ENCODE assay signal across 26 mouse cellular contexts in the genomic region with DNA sequence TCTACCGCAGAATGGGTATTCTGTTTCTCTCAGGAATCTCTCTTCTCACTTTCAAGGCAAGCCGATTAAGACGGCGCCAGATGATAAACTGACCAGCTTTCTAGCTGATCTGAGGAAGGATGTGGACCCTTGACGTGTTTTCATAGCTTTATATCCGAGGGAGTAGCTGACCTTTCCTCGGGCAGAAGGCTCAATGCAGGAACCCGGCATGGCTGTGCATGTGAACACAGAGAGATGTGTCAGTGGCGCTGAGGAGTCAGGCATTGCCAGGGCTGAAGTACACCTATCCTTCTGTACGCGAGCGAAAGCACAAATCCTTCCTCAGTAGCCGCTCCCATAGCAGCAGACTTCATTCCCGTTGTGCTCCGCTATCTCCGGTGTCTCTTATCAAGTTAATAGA.
DNase-seq lines count a peak whose midpoint lies in the region; ATAC-seq lines count a peak whose summit lies in the region.
"Had no signal": no experiment of that assay in that cellular context is flagged by ENCODE, and none has a peak within 500 bp of the region (broad histone marks: within the 10 kb centered on the region; RNA-seq: fewer than 3 reads in every experiment).

No protein-coding gene starts in this region.

- intact Hi-C loops in heart, postnatal 14 days (cut with DNase I): no loop called here

- no peak overlapping the region for H3K4me3 ChIP-seq in embryonic facial prominence, embryonic 13.5 days
- no peak overlapping the region for H3K4me3 ChIP-seq in embryonic facial prominence, embryonic 10.5 days
- H3K4me3 ChIP-seq in kidney, embryonic 15.5 days (replicated peaks): no peak overlapping the region
- no peak overlapping the region for H3K4me3 ChIP-seq in midbrain, embryonic 11.5 days (ENCODE audit: low read depth, low read length)
- H3K4me3 ChIP-seq in midbrain, embryonic 16.5 days (ENCODE audit: low read depth, low read length): no peak overlapping the region
- H3K4me3 ChIP-seq: embryonic facial prominence, embryonic 12.5 days; forebrain, embryonic 10.5 days; forebrain, embryonic 13.5 days; heart, adult 2 months; heart, embryonic 10.5 days; heart, embryonic 13.5 days; hindbrain, embryonic 12.5 days had no signal

- ATAC-seq in embryonic facial prominence, embryonic 13.5 days (ENCODE audit: insufficient number of reproducible peaks, insufficient read depth, low FRiP score, low TSS enrichment, low read depth): no peak
- ATAC-seq in kidney, embryonic 15.5 days (replicated peaks; ENCODE audit: low FRiP score): peak; percentile 66
- no peak for ATAC-seq in midbrain, embryonic 11.5 days (ENCODE audit: low FRiP score)
- ATAC-seq in midbrain, embryonic 16.5 days: no peak
- ATAC-seq: forebrain, embryonic 13.5 days; forebrain, embryonic 16.5 days; hindbrain, postnatal 0 days; inflammation-experienced regulatory T-cells, adult 6 months; Patski had no signal

- H3K9ac ChIP-seq in embryonic facial prominence, embryonic 13.5 days: no peak overlapping the region
- H3K9ac ChIP-seq in kidney, embryonic 15.5 days: no peak overlapping the region
- no peak overlapping the region for H3K9ac ChIP-seq in midbrain, embryonic 11.5 days (ENCODE audit: low read length)
- no peak overlapping the region for H3K9ac ChIP-seq in midbrain, embryonic 16.5 days (ENCODE audit: low read depth, low read length)
- H3K9ac ChIP-seq: embryonic facial prominence, embryonic 12.5 days; forebrain, embryonic 13.5 days; heart, embryonic 13.5 days; hindbrain, embryonic 12.5 days had no signal

- H3K4me2 ChIP-seq in embryonic facial prominence, embryonic 13.5 days: no peak overlapping the region
- H3K4me2 ChIP-seq in kidney, embryonic 15.5 days: peak overlapping the region; percentile 29
- no peak overlapping the region for H3K4me2 ChIP-seq in midbrain, embryonic 11.5 days
- H3K4me2 ChIP-seq in midbrain, embryonic 16.5 days (ENCODE audit: low read length): no peak overlapping the region
- H3K4me2 ChIP-seq: embryonic facial prominence, embryonic 12.5 days; forebrain, embryonic 13.5 days; heart, embryonic 13.5 days; hindbrain, embryonic 12.5 days had no signal

- H3K27me3 ChIP-seq in embryonic facial prominence, embryonic 13.5 days: no peaks in the 10 kb centered on the region
- no peaks in the 10 kb centered on the region for H3K27me3 ChIP-seq in embryonic facial prominence, embryonic 10.5 days (replicated peaks; ENCODE audit: low read depth, poor library complexity, severe bottlenecking)
- H3K27me3 ChIP-seq in kidney, embryonic 15.5 days: no peaks in the 10 kb centered on the region
- H3K27me3 ChIP-seq in midbrain, embryonic 11.5 days (ENCODE audit: control insufficient read depth, insufficient read depth, low read length): no peaks in the 10 kb centered on the region
- H3K27me3 ChIP-seq in midbrain, embryonic 16.5 days (ENCODE audit: control insufficient read depth, insufficient read depth, low read depth, low read length): no peaks in the 10 kb centered on the region
- H3K27me3 ChIP-seq: embryonic facial prominence, embryonic 12.5 days; forebrain, embryonic 13.5 days; hindbrain, embryonic 12.5 days; Patski had no signal

- H3K27ac ChIP-seq in embryonic facial prominence, embryonic 13.5 days: peak overlapping the region; percentile 39; the same call in 1 of the 2 replicates
- H3K27ac ChIP-seq in embryonic facial prominence, embryonic 10.5 days (replicated peaks): no peak overlapping the region
- peak overlapping the region; percentile 73 for H3K27ac ChIP-seq in kidney, embryonic 15.5 days
- no peak overlapping the region for H3K27ac ChIP-seq in midbrain, embryonic 11.5 days (ENCODE audit: low read depth, low read length)
- H3K27ac ChIP-seq in midbrain, embryonic 16.5 days (ENCODE audit: low read length): no peak overlapping the region
- H3K27ac ChIP-seq: embryonic facial prominence, embryonic 12.5 days; forebrain, embryonic 10.5 days; forebrain, embryonic 13.5 days; heart, adult 2 months; heart, embryonic 10.5 days; heart, embryonic 13.5 days had no signal

- H3K9me3 ChIP-seq in embryonic facial prominence, embryonic 13.5 days: no peaks in the 10 kb centered on the region
- peaks cover 5% of the 10 kb centered on the region; the same call in 1 of the 2 replicates for H3K9me3 ChIP-seq in embryonic facial prominence, embryonic 10.5 days
- no peaks in the 10 kb centered on the region for H3K9me3 ChIP-seq in kidney, embryonic 15.5 days (replicated peaks)
- no peaks in the 10 kb centered on the region for H3K9me3 ChIP-seq in midbrain, embryonic 11.5 days (ENCODE audit: control insufficient read depth, low read length)
- H3K9me3 ChIP-seq in midbrain, embryonic 16.5 days (replicated peaks; ENCODE audit: control insufficient read depth, low read length, poor library complexity, severe bottlenecking): 0 out of 2 replicates have a peak, but pooled peaks cover 2% of the 10 kb centered on the region
- H3K9me3 ChIP-seq: embryonic facial prominence, embryonic 12.5 days; heart, embryonic 10.5 days; heart, embryonic 13.5 days had no signal

- 80% methylated on average over 16 of the region's 16 CpGs for WGBS in embryonic facial prominence, embryonic 13.5 days
- WGBS in embryonic facial prominence, embryonic 10.5 days: 85% methylated on average over 16 of the region's 16 CpGs
- 21% methylated on average over 16 of the region's 16 CpGs for WGBS in kidney, embryonic 15.5 days
- 90% methylated on average over 16 of the region's 16 CpGs for WGBS in midbrain, embryonic 11.5 days
- WGBS in midbrain, embryonic 16.5 days: 89% methylated on average over 16 of the region's 16 CpGs

- peaks cover 46% of the 10 kb centered on the region for H3K4me1 ChIP-seq in embryonic facial prominence, embryonic 13.5 days
- H3K4me1 ChIP-seq in embryonic facial prominence, embryonic 10.5 days: peaks cover 21% of the 10 kb centered on the region
- peaks cover 62% of the 10 kb centered on the region for H3K4me1 ChIP-seq in kidney, embryonic 15.5 days
- H3K4me1 ChIP-seq in midbrain, embryonic 11.5 days (ENCODE audit: control insufficient read depth, insufficient read depth, low read length): no peaks in the 10 kb centered on the region
- no peaks in the 10 kb centered on the region for H3K4me1 ChIP-seq in midbrain, embryonic 16.5 days (ENCODE audit: control insufficient read depth, insufficient read depth, low read length)
- H3K4me1 ChIP-seq: forebrain, embryonic 10.5 days; heart, embryonic 10.5 days; heart, embryonic 13.5 days had no signal

- no peak for DNase-seq in embryonic facial prominence, embryonic 10.5 days (ENCODE audit: low spot score)
- DNase-seq in kidney, postnatal 10 days: no peak
- DNase-seq in midbrain, embryonic 11.5 days (ENCODE audit: low spot score, missing footprints): peak; percentile 35
- DNase-seq in heart, postnatal 14 days: no peak
- DNase-seq: adrenal gland, postnatal 25 days; B cell, adult 2 months; cerebellum, adult 18-20 months; cerebellum, adult 9-10 months; cerebellum, postnatal 14 days; gastrocnemius, postnatal 10 days; gastrocnemius, postnatal 36 days; heart, adult 2 months had no signal

- H3K36me3 ChIP-seq in embryonic facial prominence, embryonic 13.5 days: peaks cover 6% of the 10 kb centered on the region
- peaks cover 32% of the 10 kb centered on the region for H3K36me3 ChIP-seq in embryonic facial prominence, embryonic 10.5 days (replicated peaks)
- H3K36me3 ChIP-seq in kidney, embryonic 15.5 days: peaks cover 6% of the 10 kb centered on the region; the same call in 1 of the 2 replicates
- H3K36me3 ChIP-seq in midbrain, embryonic 11.5 days (ENCODE audit: control insufficient read depth, insufficient read depth, low read length): no peaks in the 10 kb centered on the region
- no peaks in the 10 kb centered on the region for H3K36me3 ChIP-seq in midbrain, embryonic 16.5 days (ENCODE audit: control insufficient read depth, insufficient read depth, low read length)
- H3K36me3 ChIP-seq: embryonic facial prominence, embryonic 12.5 days; forebrain, embryonic 10.5 days; G1E; hindbrain, embryonic 12.5 days had no signal

Comparison
In these comparisons a context has a peak if more than half of its experiments do, and no peak if none do; other contexts are left out.
1. H3K27ac ChIP-seq: peak in embryonic facial prominence, embryonic 13.5 days (single experiment) and kidney, embryonic 15.5 days (single experiment); none in embryonic facial prominence, embryonic 10.5 days (single experiment), midbrain, embryonic 11.5 days (single experiment) and midbrain, embryonic 16.5 days (single experiment).